Mouse (Mus musculus) Patski (cell line): Measurements from ENCODE around the gene Bsn. TPM values are rescaled to one million over a fixed set of nuclear protein-coding genes. Genes with fewer than 3 reads are reported as not detected.

Source experiments
- ATAC-seq: fragments of 100-300 bp; one replicate; pipeline ENCODE4 v1.8.0; 2021
- CTCF ChIA-PET: fragments of 350-600 bp; sonication (Branson Sonifier 250); formaldehyde crosslinking; loops from one replicate; lab custom pipeline; 2022; ENCODE audit warnings: inconsistent platforms; lab: Charles Lee
- POLR2A ChIA-PET: fragments of 350-600 bp; sonication (Branson Sonifier 250); formaldehyde crosslinking; loops from one replicate; lab custom pipeline; 2022; ENCODE audit warnings: antibody characterized with exemption, inconsistent platforms; lab: Charles Lee
- DNase-seq: peaks from one replicate; pipeline ENCODE4 v3.0.0-alpha.2; 2011; ENCODE audit warnings: low read depth, low spot score
- H3K27me3 ChIP-seq: fragments of 371-371 bp; one replicate; pipeline ENCODE4 v1.5.1; 2021
- CTCF ChIP-seq: fragments of 100-300 bp; IDR thresholded peaks from one replicate; pipeline ENCODE4 v1.5.1; 2021
- in situ Hi-C: fragments of 300-500 bp; cut with MboI; formaldehyde crosslinking; loops from 3 replicates; pipeline ENCODE4 v1.11.1; 2018; ENCODE audit warnings: low pct_unique_long_range_greater_than_20kb, mixed read lengths
- polyA plus RNA-seq: library from polyadenylated mRNA; unstranded; gene quantifications from one replicate; pipeline ENCODE4 v1.2.3, GENCODE M21; 2021

Bsn gene
- polyA plus RNA-seq, 1 experiment from 2014 or later = 0.08 TPM

- DNase-seq (no peak), ATAC-seq (no peak)
- ChIA-PET POLR2A (interaction anchor here (0.9 kb wide), 1 partner anchor 189 kb away, joined by 5 read pairs; no protein-coding TSS in a partner anchor), CTCF (interaction anchor here (1.0 to 2.0 kb wide), 8 partner anchors 26 to 247 kb away, joined by 3 to 20 read pairs (median 4); no protein-coding TSS in a partner anchor)
- no peaks in the 10 kb centered on the region for H3K27me3 ChIP-seq
- in situ Hi-C loops = loop anchor here (5.0 kb wide), 2 partner anchors 107 to 192 kb away; no protein-coding TSS in a partner anchor
- TF ChIP-seq CTCF = no peak
These were observed 95.2 kb downstream of the Bsn start for GRCm38 (mm10) chr9:108094998-108095411.

GRCm38 (mm10) chr9:108094184-108094941, 95.8 kb downstream of the Bsn start, which contains the start of gene Apeh:
TSS of gene Apeh (minus strand) at chr9:108094606.
- ChIA-PET POLR2A (no interaction called here), CTCF (interaction anchor here (1.4 to 2.0 kb wide), 4 partner anchors 26 to 199 kb away, joined by 4 to 20 read pairs (median 4); no protein-coding TSS in a partner anchor)
- DNase-seq = peak; percentile 58
- ATAC-seq = peak; percentile 71
- in situ Hi-C loops = no loop called here
- no peak for TF ChIP-seq CTCF
- no peaks in the 10 kb centered on the region for H3K27me3 ChIP-seq

DNA sequence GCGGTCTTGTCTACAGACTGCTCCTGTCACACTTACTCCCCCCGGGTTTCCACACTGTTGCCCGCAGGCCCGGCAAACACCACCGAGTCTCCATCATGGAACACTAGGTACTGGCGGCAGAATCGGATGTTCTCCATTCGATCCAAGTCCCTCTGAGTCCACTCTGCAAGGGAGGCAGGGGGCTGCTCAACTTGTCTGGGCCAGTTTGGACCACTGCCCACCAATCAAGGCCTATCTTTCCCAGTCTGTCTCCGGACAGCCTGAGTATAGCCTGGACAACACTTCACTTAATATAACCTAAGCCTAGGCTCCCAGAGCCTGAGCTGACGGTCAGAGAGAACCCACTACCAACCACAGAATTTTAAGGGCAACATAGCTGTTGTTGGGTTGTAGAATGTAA, 96.6 kb downstream of the Bsn start:
- CTCF ChIA-PET = no interaction called here

DNA sequence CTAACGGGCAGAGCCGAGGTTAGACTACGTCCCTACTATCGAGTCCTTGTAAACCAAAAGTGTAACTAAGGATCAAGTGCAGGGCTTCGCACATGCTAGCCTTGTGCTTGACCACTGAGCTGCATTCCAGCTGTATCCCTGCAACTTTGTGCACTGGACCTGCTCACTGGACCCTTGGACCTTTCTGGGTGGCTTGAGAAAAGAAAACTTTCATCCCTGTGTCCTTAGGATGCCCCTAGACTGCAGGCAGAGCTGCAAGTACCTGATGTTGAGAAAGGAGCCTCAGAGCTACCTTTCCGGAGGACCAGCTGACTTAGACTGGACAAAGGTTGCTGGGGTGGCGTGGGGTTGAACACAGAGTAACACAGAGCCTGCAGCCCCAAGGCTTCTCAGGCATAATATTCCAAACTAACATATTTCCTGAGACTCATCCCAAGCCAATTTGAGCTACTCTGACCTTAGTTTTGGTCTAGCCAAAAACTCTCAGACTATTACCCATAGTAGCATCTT, 99.5 kb downstream of the Bsn start:
- in situ Hi-C loops = no loop called here
- ChIA-PET CTCF (interaction anchor here (0.7 to 1.0 kb wide), 2 partner anchors 23 to 194 kb away, joined by 3 read pairs; no protein-coding TSS in a partner anchor), POLR2A (no interaction called here)
- no peak for DNase-seq
- no peak for ATAC-seq
- no peak for TF ChIP-seq CTCF
- H3K27me3 ChIP-seq = no peaks in the 10 kb centered on the region

More for the DNA sequence above, 96.6 kb downstream of the Bsn start:
- POLR2A ChIA-PET = no interaction called here
- ATAC-seq (no peak), DNase-seq (no peak)
- in situ Hi-C loops = no loop called here
- TF ChIP-seq CTCF = no peak
- H3K27me3 ChIP-seq = no peaks in the 10 kb centered on the region

DNA sequence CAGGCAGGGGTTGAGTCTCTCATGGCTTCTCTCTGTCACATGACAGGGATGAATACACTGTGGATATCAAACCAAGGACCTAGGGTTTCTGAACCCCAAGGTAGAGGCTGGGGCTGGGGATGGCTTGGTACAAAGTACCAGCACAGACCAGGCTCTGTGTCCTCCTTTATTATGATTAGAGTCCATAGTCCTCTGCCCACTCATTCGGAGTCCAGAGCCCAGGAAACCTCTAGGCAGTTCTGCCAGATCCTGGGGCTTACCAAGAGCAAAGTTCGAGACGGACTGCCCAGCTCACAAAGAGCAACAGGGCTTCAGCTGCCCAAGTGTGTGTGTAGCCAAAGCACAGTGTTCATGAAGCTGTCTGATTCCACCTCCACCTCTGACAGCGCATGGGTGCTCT, 104.9 kb downstream of the Bsn start:
- ATAC-seq = no peak
- no peak for TF ChIP-seq CTCF
- in situ Hi-C loops = no loop called here
- no peak for DNase-seq
- no peaks in the 10 kb centered on the region for H3K27me3 ChIP-seq
- ChIA-PET CTCF (no interaction called here), POLR2A (no interaction called here)

GRCm38 (mm10) chr9:108083561-108083960, 106.6 kb downstream of the Bsn start:
- DNase-seq (no peak), ATAC-seq (no peak)
- no peaks in the 10 kb centered on the region for H3K27me3 ChIP-seq
- ChIA-PET CTCF (no interaction called here), POLR2A (no interaction called here)
- in situ Hi-C loops = no loop called here
- TF ChIP-seq CTCF = no peak

DNA sequence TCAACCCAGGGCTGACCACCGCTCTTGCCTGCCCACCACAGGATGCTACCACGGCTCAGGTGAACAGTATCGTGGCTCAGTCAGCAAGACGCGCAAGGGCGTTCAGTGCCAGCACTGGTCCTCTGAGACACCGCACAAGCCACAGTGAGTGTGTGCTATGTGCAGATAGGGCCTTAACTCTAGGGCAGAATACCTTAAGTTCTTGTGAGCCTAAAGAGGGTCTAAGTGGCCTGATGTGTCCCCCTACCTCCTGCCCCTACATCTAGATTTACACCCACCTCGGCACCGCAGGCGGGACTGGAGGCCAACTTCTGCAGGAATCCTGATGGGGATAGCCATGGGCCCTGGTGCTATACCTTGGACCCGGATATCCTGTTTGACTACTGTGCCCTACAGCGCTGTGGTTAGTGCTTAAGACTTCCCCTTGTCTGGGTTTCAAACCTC, 107.2 kb downstream of the Bsn start, which contains the start of gene Rnf123:
Rnf123 (minus strand) TSS at position 359 of the 444 bp plus-strand sequence.
- in situ Hi-C loops = no loop called here
- no peaks in the 10 kb centered on the region for H3K27me3 ChIP-seq
- DNase-seq (no peak), ATAC-seq (no peak)
- ChIA-PET POLR2A (no interaction called here), CTCF (no interaction called here)
- no peak for TF ChIP-seq CTCF

- no peak for DNase-seq
- ChIA-PET CTCF (no interaction called here), POLR2A (no interaction called here)
- in situ Hi-C loops = no loop called here
- no peaks in the 10 kb centered on the region for H3K27me3 ChIP-seq
- no peak for TF ChIP-seq CTCF
- ATAC-seq = no peak
These were observed 107.6 kb downstream of the Bsn start for GRCm38 (mm10) chr9:108082549-108082948.

- no peaks in the 10 kb centered on the region for H3K27me3 ChIP-seq
- no peak for ATAC-seq
- CTCF ChIA-PET = no interaction called here
- no peak for TF ChIP-seq CTCF
- in situ Hi-C loops = no loop called here
- POLR2A ChIA-PET = interaction anchor here (1.5 kb wide), 1 partner anchor 10 kb away, joined by 4 read pairs; no protein-coding TSS in a partner anchor
- DNase-seq = no peak
These were observed 110.0 kb downstream of the Bsn start, which contains the start of gene Mst1 for GRCm38 (mm10) chr9:108080168-108080567. TSS of gene Mst1 (plus strand) at chr9:108080436.

DNA sequence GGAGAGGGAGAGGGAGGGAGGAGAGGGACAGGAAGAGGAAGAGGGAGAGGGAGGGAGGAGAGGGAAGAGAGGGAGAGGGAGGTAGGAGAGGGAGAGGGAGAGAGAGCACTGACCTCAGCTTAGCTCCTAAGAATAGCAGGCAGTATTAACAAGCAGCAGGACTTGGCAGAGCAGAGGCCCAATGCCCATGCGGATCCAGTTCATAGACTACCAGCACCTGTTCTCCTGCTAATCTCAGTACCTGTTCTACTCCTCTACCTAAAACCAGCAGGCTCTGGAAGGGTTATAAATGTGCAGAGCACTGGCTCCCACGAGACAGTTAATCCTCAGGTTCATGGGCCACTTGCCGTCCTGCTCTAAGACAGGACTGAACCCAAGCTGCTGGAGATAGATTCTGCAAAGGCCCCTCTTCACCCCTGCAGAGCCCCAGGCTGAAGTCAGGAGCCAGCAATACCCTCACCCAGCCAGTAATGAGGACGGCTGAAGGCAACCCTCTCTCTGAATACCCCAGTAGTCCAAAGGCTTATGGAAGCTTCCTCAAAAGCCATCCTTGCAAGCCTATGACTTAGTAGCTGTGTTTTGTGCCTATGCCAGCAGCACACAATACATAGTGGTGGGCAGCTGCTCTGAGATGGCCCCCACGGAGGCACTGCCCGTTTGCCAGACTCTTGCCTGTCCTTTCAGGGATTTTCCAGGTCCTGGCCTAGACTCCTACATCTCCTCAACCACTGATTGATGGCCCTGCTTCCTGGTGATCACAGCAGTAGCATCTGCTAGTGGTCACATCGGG, 116.8 kb downstream of the Bsn start:
- no peak for ATAC-seq
- CTCF ChIA-PET = no interaction called here
- in situ Hi-C loops = no loop called here
- POLR2A ChIA-PET = no interaction called here
- no peaks in the 10 kb centered on the region for H3K27me3 ChIP-seq
- DNase-seq = no peak
- no peak for TF ChIP-seq CTCF
